Mouse (Mus musculus): ENCODE measurements around the gene Gm826.

The Gm826 gene

GRCm38 (mm10) chr2:160275959-160276657, 57.9 kb downstream of the Gm826 start:
- no peak for DNase-seq

- DNase-seq, result no peak
These were observed 66.0 kb downstream of the Gm826 start for GRCm38 (mm10) chr2:160267828-160268453.

- DNase-seq, result no peak
These were observed 70.1 kb downstream of the Gm826 start for GRCm38 (mm10) chr2:160263861-160264260.

GRCm38 (mm10) chr2:160261538-160261937, 72.4 kb downstream of the Gm826 start:
- DNase-seq, result no peak

Measured in kidney, postnatal 10 days (tissue).